Mouse (Mus musculus): ENCODE results near the gene Wap. TPM values are rescaled to one million over a fixed set of nuclear protein-coding genes. Genes with fewer than 3 reads are reported as not detected.
"Not testable (repeated sequence)": the region's sequence is repeated elsewhere in the genome, so short reads cannot be mapped to it uniquely, and the experiment has no call there.

Wap gene
- total RNA-seq (2015; ENCODE audit: low replicate concordance) (not detected in 2 replicates), total RNA-seq (2017; ENCODE audit: low replicate concordance) (not detected in 2 replicates)

- no peak for ATAC-seq (replicated peaks; ENCODE audit: low FRiP score, poor library complexity, severe bottlenecking)
Observed at GRCm38 (mm10) chr11:6638537-6638936, at the start of gene Wap. Wap (minus strand) TSS chr11:6638637.

GRCm38 (mm10) chr11:6684741-6685140 is 46.3 kb upstream of the Wap start:
- ATAC-seq (replicated peaks; ENCODE audit: low FRiP score, poor library complexity, severe bottlenecking): no peak

- no peak for ATAC-seq (replicated peaks; ENCODE audit: low FRiP score, poor library complexity, severe bottlenecking)
Observed at GRCm38 (mm10) chr11:6680397-6680818, 42.0 kb upstream of the Wap start.

GRCm38 (mm10) chr11:6679694-6680396 is 41.4 kb upstream of the Wap start:
- no peak for ATAC-seq (replicated peaks; ENCODE audit: low FRiP score, poor library complexity, severe bottlenecking)

- ATAC-seq (replicated peaks; ENCODE audit: low FRiP score, poor library complexity, severe bottlenecking): no peak
Observed at GRCm38 (mm10) chr11:6677530-6677929, 39.1 kb upstream of the Wap start.

- ATAC-seq (replicated peaks; ENCODE audit: low FRiP score, poor library complexity, severe bottlenecking): no peak
Observed at GRCm38 (mm10) chr11:6676641-6677040, 38.2 kb upstream of the Wap start.

GRCm38 (mm10) chr11:6675402-6675801 is 37.0 kb upstream of the Wap start:
- no peak for ATAC-seq (replicated peaks; ENCODE audit: low FRiP score, poor library complexity, severe bottlenecking)

- ATAC-seq (replicated peaks; ENCODE audit: low FRiP score, poor library complexity, severe bottlenecking): no peak
Observed at GRCm38 (mm10) chr11:6674701-6675100, 36.3 kb upstream of the Wap start.

- ATAC-seq (replicated peaks; ENCODE audit: low FRiP score, poor library complexity, severe bottlenecking): no peak
Observed at GRCm38 (mm10) chr11:6670826-6671225, 32.4 kb upstream of the Wap start.

- ATAC-seq (replicated peaks; ENCODE audit: low FRiP score, poor library complexity, severe bottlenecking): no peak
Observed at GRCm38 (mm10) chr11:6670044-6670443, 31.6 kb upstream of the Wap start.

GRCm38 (mm10) chr11:6669041-6669440 is 30.6 kb upstream of the Wap start:
- no peak for ATAC-seq (replicated peaks; ENCODE audit: low FRiP score, poor library complexity, severe bottlenecking)

GRCm38 (mm10) chr11:6666634-6667033 is 28.2 kb upstream of the Wap start:
- no peak for ATAC-seq (replicated peaks; ENCODE audit: low FRiP score, poor library complexity, severe bottlenecking)

- ATAC-seq (replicated peaks; ENCODE audit: low FRiP score, poor library complexity, severe bottlenecking): no peak
Observed at GRCm38 (mm10) chr11:6661206-6661605, 22.8 kb upstream of the Wap start.

- no peak for ATAC-seq (replicated peaks; ENCODE audit: low FRiP score, poor library complexity, severe bottlenecking)
Observed at GRCm38 (mm10) chr11:6658271-6658670, 19.8 kb upstream of the Wap start, which contains the start of gene Ramp3. Ramp3 (plus strand) TSS chr11:6658521.

GRCm38 (mm10) chr11:6654903-6655302 is 16.5 kb upstream of the Wap start:
- ATAC-seq (replicated peaks; ENCODE audit: low FRiP score, poor library complexity, severe bottlenecking): peak; percentile 75; the same call in 1 of the 2 replicates

GRCm38 (mm10) chr11:6652978-6653377 is 14.5 kb upstream of the Wap start:
- not testable (repeated sequence) for ATAC-seq (replicated peaks; ENCODE audit: low FRiP score, poor library complexity, severe bottlenecking)

- ATAC-seq (replicated peaks; ENCODE audit: low FRiP score, poor library complexity, severe bottlenecking): no peak
Observed at GRCm38 (mm10) chr11:6650519-6650918, 12.1 kb upstream of the Wap start.

- ATAC-seq (replicated peaks; ENCODE audit: low FRiP score, poor library complexity, severe bottlenecking): no peak
Observed at GRCm38 (mm10) chr11:6647831-6648724, 9.6 kb upstream of the Wap start.

- no peak for ATAC-seq (replicated peaks; ENCODE audit: low FRiP score, poor library complexity, severe bottlenecking)
Observed at GRCm38 (mm10) chr11:6644566-6644965, 6.1 kb upstream of the Wap start.

- no peak for ATAC-seq (replicated peaks; ENCODE audit: low FRiP score, poor library complexity, severe bottlenecking)
Observed at GRCm38 (mm10) chr11:6639072-6639471, 635 bp upstream of the Wap start.

- ATAC-seq (replicated peaks; ENCODE audit: low FRiP score, poor library complexity, severe bottlenecking): no peak
Observed at GRCm38 (mm10) chr11:6636150-6636549, 2.3 kb downstream of the Wap start.

Measured in erythroblast, adult 5-6 weeks (primary cell).